Mouse (Mus musculus): ENCODE data around the gene Zfp750.

- TF ChIP-seq POLR2A (IDR thresholded peaks at IDR 0.05; ENCODE audit: borderline replicate concordance, insufficient read depth, low read length) (no peak), CTCF (IDR thresholded peaks at IDR 0.05; ENCODE audit: borderline replicate concordance, insufficient read depth, low read depth, low read length) (no peak)
Measured at GRCm38 (mm10) chr11:121500595-121500994, 18.5 kb downstream of the Zfp750 start.
